Mouse (Mus musculus) CD8-positive naive resting alpha-beta T cell, adult 2 months (primary cell): ENCODE data around the gene Uox.

Experiments
- DNase-seq, 2 experiments: peaks; one replicate each; pipeline ENCODE4 v3.0.0; 2022; ENCODE audit warnings: low read depth in 2 of 2, low spot score in 2 of 2

The Uox gene

DNA sequence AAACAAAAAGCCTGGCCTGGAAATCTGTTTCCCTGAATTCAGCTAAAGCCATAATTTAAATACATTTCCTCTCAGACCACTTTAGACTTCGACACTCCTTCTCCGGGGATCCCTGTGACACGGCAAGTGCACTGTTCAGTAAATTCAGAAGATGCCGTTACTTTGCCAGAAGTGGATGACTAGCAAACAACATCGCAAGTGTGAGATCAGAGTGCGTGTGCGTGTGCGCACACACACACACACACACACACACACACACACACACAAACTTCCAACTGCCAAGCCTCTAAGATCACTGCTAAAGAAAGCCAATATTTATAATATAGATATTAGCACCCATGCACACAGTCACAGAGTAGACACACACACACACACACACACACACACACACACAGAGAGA lies 111.5 kb downstream of the Uox start:
- DNase-seq: no peak
